Mouse (Mus musculus) spleen, adult 2 months (tissue): ENCODE measurements around the gene Nudt19. TPM values are rescaled to one million over a fixed set of nuclear protein-coding genes. Genes with fewer than 3 reads are reported as not detected.

ENCODE experiments used
- DNase-seq, 2 experiments: peaks; one replicate each; pipeline versions ENCODE4 v3.0.0 to v3.0.0-alpha.2; 2012 to 2021; ENCODE audit warnings: low spot score in 2 of 2, low read depth in 1 of 2
- H3K27ac ChIP-seq: fragments of 200-500 bp; 2 replicates; pipeline ENCODE4 v1.5.1; 2012; ENCODE audit warnings: low read length, inconsistent platforms; ENCODE audit not compliant: insufficient read depth
- H3K27me3 ChIP-seq: fragments of 200-500 bp; 2 replicates; pipeline ENCODE4 v1.6.1; 2012; ENCODE audit warnings: mild to moderate bottlenecking, moderate library complexity, low read length, inconsistent platforms; ENCODE audit not compliant: control insufficient read depth, insufficient read depth
- H3K36me3 ChIP-seq: fragments of 200-500 bp; 2 replicates; pipeline ENCODE4 v1.6.1; 2012; ENCODE audit warnings: mild to moderate bottlenecking, low read length, inconsistent platforms; ENCODE audit not compliant: control insufficient read depth, insufficient read depth
- H3K4me1 ChIP-seq: fragments of 200-500 bp; 2 replicates; pipeline ENCODE4 v1.6.1; 2011; ENCODE audit warnings: inconsistent platforms; ENCODE audit not compliant: control insufficient read depth, insufficient read depth, insufficient read length
- H3K4me3 ChIP-seq: fragments of 200-500 bp; 2 replicates; pipeline ENCODE4 v1.5.1; 2011; ENCODE audit warnings: mild to moderate bottlenecking, inconsistent platforms; ENCODE audit not compliant: insufficient read depth, insufficient read length; ENCODE audit errors: extremely low read depth
- CTCF ChIP-seq: fragments of 200-500 bp; IDR thresholded peaks from 2 replicates; pipeline ENCODE4 v1.5.1; 2011; ENCODE audit warnings: mild to moderate bottlenecking, inconsistent platforms; ENCODE audit not compliant: insufficient read depth, insufficient read length, insufficient replicate concordance; ENCODE audit errors: extremely low read depth
- POLR2A ChIP-seq: fragments of 200-500 bp; IDR thresholded peaks from 2 replicates; pipeline ENCODE4 v1.6.1; 2011; ENCODE audit warnings: low read depth, low read length, inconsistent platforms
- WGBS: fragments of 180-500 bp; shearing (Covaris S2); methylation state at CpG from one replicate; pipeline ENCODE4 v1.1.7; 2018; 5-methylcytosine and 5-hydroxymethylcytosine counted together
- polyA plus RNA-seq: library from polyadenylated mRNA; depleted of rRNA; stranded (reverse); fragments of >200 nt; gene quantifications from 2 replicates; pipeline ENCODE4 v1.2.3, GENCODE M21; 2012

Nudt19 gene
- polyA plus RNA-seq, 1 experiment: 13.8 TPM

DNA sequence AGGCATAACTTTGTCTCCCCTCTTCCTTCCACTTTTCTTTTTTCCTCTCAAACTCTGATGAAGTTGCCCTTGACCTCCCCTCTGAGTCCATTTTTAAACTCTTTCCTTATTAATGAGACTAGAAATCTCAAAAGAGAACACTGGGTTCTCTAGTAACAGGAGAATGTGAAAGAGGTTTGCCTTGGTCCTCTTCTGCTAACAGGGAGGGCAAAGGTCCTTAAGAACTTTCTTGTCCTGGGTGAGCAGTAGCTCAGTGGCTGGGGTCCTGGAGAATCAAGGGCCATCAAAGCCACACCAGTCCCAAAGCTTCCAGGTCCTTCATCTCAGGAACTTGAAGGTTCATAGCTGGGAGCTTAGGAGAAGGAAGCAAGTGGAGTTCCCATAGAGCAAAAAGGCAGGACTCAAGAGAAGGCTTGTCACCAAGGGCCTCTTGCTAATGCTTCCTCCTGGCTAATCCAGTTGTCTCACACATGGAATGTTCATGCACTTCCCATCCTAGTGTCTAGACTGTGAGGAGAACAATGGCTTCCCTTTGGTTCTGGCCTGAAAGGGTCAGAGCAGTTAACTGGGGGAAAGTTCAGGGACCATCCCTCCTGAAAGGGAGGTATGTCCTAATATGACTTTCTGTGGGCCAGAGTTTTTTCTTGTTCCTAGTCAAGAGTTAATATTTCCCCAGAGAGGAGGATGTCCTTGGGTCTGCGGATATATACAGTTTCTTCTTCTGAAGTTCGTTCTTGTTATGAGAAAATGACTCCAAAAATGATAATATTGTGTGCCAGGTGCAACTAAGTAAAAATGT lies 8.2 kb upstream of the Nudt19 start:
- 91% methylated on average over 2 of the region's 2 CpGs for WGBS
- Histone ChIP-seq H3K4me1 (no peaks in the 10 kb centered on the region), H3K27me3 (no peaks in the 10 kb centered on the region), H3K4me3 (no peak overlapping the region), H3K27ac (no peak overlapping the region), H3K36me3 (no peaks in the 10 kb centered on the region)
- TF ChIP-seq POLR2A: no peak
- no peak for TF ChIP-seq CTCF
- no peak for DNase-seq

DNA sequence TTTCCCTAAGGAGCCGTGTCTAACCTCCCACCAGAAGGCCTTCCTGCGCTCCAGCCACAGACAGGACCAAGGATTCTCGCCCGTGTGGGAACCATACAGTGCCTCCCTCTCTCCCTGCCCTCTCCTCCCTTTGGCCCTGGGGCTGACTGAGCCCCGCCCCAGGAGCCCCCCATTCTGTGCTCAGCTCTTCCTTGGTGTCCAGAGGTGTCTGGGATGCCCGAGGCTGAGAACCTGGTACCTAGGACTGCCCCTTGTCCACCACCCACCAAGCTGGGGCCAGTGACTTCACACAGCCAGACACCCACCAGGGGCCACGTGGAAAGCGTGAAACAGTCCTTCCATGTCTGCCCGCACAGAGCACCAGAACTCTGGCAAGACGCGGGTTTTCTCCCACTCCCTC lies 7.0 kb upstream of the Nudt19 start:
- Histone ChIP-seq H3K4me3 (no peak overlapping the region), H3K4me1 (no peaks in the 10 kb centered on the region), H3K27ac (no peak overlapping the region), H3K36me3 (no peaks in the 10 kb centered on the region), H3K27me3 (no peaks in the 10 kb centered on the region)
- WGBS: 87% methylated on average over 11 of the region's 11 CpGs
- no peak for DNase-seq
- TF ChIP-seq CTCF (no peak), POLR2A (no peak)

- Histone ChIP-seq H3K4me3 (no peak overlapping the region), H3K4me1 (no peaks in the 10 kb centered on the region; the same call in 1 of the 2 replicates), H3K36me3 (no peaks in the 10 kb centered on the region), H3K27ac (no peak overlapping the region), H3K27me3 (no peaks in the 10 kb centered on the region)
- TF ChIP-seq CTCF (no peak), POLR2A (no peak)
- DNase-seq: no peak
- WGBS: 78% methylated on average over 3 of the region's 3 CpGs
Observed at GRCm38 (mm10) chr7:35559838-35560237, 3.7 kb upstream of the Nudt19 start.

GRCm38 (mm10) chr7:35558681-35559080 lies 2.6 kb upstream of the Nudt19 start:
- WGBS: 80% methylated on average over 2 of the region's 2 CpGs
- no peak for DNase-seq
- TF ChIP-seq CTCF (no peak), POLR2A (no peak)
- Histone ChIP-seq H3K27ac (no peak overlapping the region), H3K4me1 (peaks cover 2% of the 10 kb centered on the region), H3K4me3 (no peak overlapping the region), H3K27me3 (no peaks in the 10 kb centered on the region), H3K36me3 (no peaks in the 10 kb centered on the region)

- H3K27ac ChIP-seq: no peak overlapping the region
- H3K36me3 ChIP-seq: no peaks in the 10 kb centered on the region
- WGBS: 54% methylated on average over 3 of the region's 3 CpGs
- H3K4me1 ChIP-seq: peaks cover 2% of the 10 kb centered on the region
- no peak for DNase-seq
- TF ChIP-seq POLR2A (no peak), CTCF (no peak)
- H3K27me3 ChIP-seq: no peaks in the 10 kb centered on the region
- no peak overlapping the region for H3K4me3 ChIP-seq
Observed at GRCm38 (mm10) chr7:35557577-35557976, 1.5 kb upstream of the Nudt19 start.

DNA sequence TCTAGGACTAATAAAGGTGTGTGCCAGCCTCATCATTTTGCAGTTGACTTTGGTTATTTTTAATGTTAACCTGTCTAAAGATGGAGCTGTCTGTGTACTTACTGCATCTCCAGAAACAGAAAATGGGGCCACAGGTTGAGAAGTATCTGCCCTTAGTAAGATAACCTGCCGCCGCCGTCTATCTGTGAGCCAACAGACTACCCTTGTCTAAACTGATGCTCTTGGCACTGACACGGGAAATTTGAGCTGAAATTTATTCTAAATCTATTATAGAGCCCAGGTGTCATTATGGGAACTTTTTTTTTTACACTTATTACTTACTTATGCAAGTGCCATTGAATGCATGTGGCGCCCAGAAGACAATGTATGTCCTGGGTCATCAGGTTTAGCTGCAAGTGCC lies 801 bp upstream of the Nudt19 start:
- H3K27ac ChIP-seq: peak overlapping the region; percentile 24; the same call in 1 of the 2 replicates
- 84% methylated on average over 5 of the region's 5 CpGs for WGBS
- no peaks in the 10 kb centered on the region for H3K36me3 ChIP-seq
- H3K27me3 ChIP-seq: no peaks in the 10 kb centered on the region
- TF ChIP-seq CTCF (no peak), POLR2A (no peak)
- no peak overlapping the region for H3K4me3 ChIP-seq
- DNase-seq: no peak
- peaks cover 2% of the 10 kb centered on the region for H3K4me1 ChIP-seq

- WGBS: 2% methylated on average over 93 of the region's 93 CpGs
- TF ChIP-seq POLR2A (peak; percentile 67), CTCF (no peak)
Observed at GRCm38 (mm10) chr7:35555224-35556204, 590 bp downstream of the Nudt19 start.

More at GRCm38 (mm10) chr7:35555224-35556204, 590 bp downstream of the Nudt19 start:
- Histone ChIP-seq H3K4me3 (peak overlapping the region; percentile 89), H3K36me3 (peaks cover 3% of the 10 kb centered on the region; the same call in 1 of the 2 replicates), H3K27ac (peak overlapping the region; percentile 92), H3K4me1 (peaks cover 2% of the 10 kb centered on the region), H3K27me3 (no peaks in the 10 kb centered on the region)
- peak; percentile 66 to 74 for DNase-seq
